Comparison of ENCODE assay signal across 17 mouse cellular contexts in genomic region chr6:140786058-140786457, GRCm38 (mm10). TPM values are rescaled to one million over a fixed set of nuclear protein-coding genes. Genes with fewer than 3 reads are reported as not detected.
DNase-seq lines count a peak whose midpoint lies in the region; TF ChIP-seq lines count a peak whose summit lies in the region.
"Had no signal": no experiment of that assay in that cellular context is flagged by ENCODE, and none has a peak within 500 bp of the region (broad histone marks: within the 10 kb centered on the region; RNA-seq: fewer than 3 reads in every experiment).

No protein-coding gene starts in this region.

- DNase-seq in adrenal gland, postnatal 36 days: peak; percentile 7 to 24
- no peak for DNase-seq in adrenal gland, adult 8-10 months
- peak; percentile 22 for DNase-seq in NIH3T3 (ENCODE audit: low read depth)
- DNase-seq in kidney, adult 18-20 months: peak; percentile 10
- DNase-seq in kidney, postnatal 36 days: peak; percentile 53 to 58
- no peak for DNase-seq in thymus, adult 2 months
- DNase-seq in cerebellum, adult 11-12 months: no peak
- no peak for DNase-seq in thymus, postnatal 36 days
- DNase-seq: cerebellum, postnatal 36 days; gastrocnemius, postnatal 25 days; thymus, postnatal 4 days had no signal

- no peaks in the 10 kb centered on the region for H3K36me3 ChIP-seq in thymus, adult 2 months (ENCODE audit: control insufficient read depth, insufficient read depth, low read length)
- H3K36me3 ChIP-seq: G1E had no signal

- no peak overlapping the region for H3K27ac ChIP-seq in thymus, adult 2 months (ENCODE audit: control insufficient read depth, insufficient read depth, low read length)

- H3K27me3 ChIP-seq in thymus, adult 2 months (ENCODE audit: control insufficient read depth, insufficient read depth, low read length): no peaks in the 10 kb centered on the region

- no peak for TF ChIP-seq POLR2A in thymus, adult 2 months (IDR thresholded peaks at IDR 0.05; ENCODE audit: control insufficient read depth, extremely low read depth, insufficient read depth, low read length, poor library complexity)

- no peak overlapping the region for H3K4me3 ChIP-seq in thymus, adult 2 months (ENCODE audit: control insufficient read depth, insufficient read depth, low read length)
- H3K4me3 ChIP-seq: megakaryocyte, embryonic 14.5 days had no signal

- H3K4me1 ChIP-seq in thymus, adult 2 months (replicated peaks; ENCODE audit: control insufficient read depth, insufficient read depth, low read length): no peaks in the 10 kb centered on the region
- H3K4me1 ChIP-seq: megakaryocyte, embryonic 14.5 days had no signal

- no peak for TF ChIP-seq CTCF in thymus, adult 2 months (IDR thresholded peaks at IDR 0.05; ENCODE audit: borderline replicate concordance, control insufficient read depth, extremely low read depth, insufficient read depth, low read length, poor library complexity)

- 92% methylated on average over 2 of the region's 2 CpGs for WGBS in thymus, adult 2 months

RNA-seq across cellular contexts. Expression of gene Gm11077, which starts 57.0 kb away (rescaled TPM):
- not detected for total RNA-seq in adrenal gland, postnatal 36 days (2021)
- total RNA-seq in adrenal gland, adult 8-10 months (2022): not detected
- polyA plus RNA-seq in thymus, adult 2 months (2012; rRNA removed): not detected in 2 replicates
- total RNA-seq: G1E; gastrocnemius, postnatal 25 days had no signal
- polyA plus RNA-seq: G1E; hindbrain, embryonic 11.5 days; large intestine, adult 2 months; liver, embryonic 11.5 days; stomach, embryonic 14.5 days had no signal

Comparison
In these comparisons a context has a peak if more than half of its experiments do, and no peak if none do; other contexts are left out.
1. DNase-seq: peak in adrenal gland, postnatal 36 days (2 of 2), NIH3T3 (single experiment), kidney, adult 18-20 months (single experiment) and kidney, postnatal 36 days (2 of 2); none in adrenal gland, adult 8-10 months (single experiment), thymus, adult 2 months (single experiment), cerebellum, adult 11-12 months (single experiment) and thymus, postnatal 36 days (0 of 2).